Mouse (Mus musculus): ENCODE results near the gene Cdc42ep3. TPM values are rescaled to one million over a fixed set of nuclear protein-coding genes. Genes with fewer than 3 reads are reported as not detected.

Cdc42ep3 gene
- total RNA-seq, 2 experiments from 2014 or later = 6.7 to 8.6 TPM

DNA sequence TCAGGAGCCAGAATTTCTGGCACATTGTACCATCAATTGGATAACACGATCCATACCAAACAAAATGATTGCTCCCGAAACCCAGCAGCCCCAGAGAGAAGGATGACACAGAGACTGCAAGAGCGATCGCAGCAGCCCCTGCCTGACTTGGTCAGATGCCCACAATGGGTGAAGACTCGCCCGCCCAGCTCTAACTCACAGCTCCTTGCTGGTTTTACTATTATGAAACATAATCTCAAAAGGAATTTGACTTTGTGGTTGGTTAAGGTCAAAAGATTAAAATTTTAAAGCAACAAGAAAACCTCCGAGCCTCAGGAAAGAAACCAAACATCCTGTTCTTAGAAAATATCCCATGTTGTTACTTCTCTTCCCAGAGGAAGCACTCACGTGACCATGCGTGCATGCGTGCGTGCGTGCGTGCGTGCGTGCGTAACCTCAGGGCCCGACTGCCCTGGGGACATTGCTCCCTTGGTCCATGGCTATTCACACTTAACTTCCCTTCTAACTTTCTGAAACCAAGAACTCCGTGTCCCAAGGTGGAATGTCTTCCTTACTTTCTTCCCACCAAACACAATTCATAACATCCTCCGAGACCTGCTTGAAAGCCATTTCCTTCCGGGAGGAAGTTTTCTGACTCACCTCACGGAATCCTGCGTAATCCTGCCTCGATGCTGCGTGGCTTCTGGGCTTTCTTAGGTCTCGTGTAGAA is 9.7 kb downstream of the Cdc42ep3 start:
- no peak for DNase-seq

DNA sequence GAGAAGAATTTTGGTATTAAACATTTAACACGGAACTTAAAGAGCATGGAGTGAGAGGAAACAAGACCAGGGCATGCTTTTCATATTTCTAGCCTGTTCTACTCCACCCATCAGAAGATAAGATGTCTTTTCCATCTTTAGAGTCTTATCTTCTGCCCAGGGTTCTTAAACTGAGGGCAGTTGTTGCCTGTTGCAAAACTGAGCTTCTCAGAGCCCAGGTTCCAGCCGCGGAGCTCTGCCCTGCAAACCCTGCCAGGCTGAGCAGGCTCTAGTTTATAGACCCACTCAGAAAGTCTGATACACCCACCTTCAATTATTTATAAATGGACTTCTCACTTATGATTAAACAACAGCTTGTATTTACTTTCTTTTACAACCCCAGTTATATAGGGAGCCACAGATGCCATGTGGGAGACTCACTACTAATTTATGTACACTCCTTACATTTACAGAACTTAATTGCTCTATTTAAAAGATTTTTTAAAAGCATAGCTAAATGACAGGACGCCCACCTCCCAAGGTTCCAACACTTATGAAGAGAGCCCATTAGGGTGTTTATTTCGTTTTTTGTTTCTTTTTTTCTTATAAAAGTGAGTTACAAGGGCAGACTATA is 11.5 kb downstream of the Cdc42ep3 start:
- no peak for DNase-seq

DNA sequence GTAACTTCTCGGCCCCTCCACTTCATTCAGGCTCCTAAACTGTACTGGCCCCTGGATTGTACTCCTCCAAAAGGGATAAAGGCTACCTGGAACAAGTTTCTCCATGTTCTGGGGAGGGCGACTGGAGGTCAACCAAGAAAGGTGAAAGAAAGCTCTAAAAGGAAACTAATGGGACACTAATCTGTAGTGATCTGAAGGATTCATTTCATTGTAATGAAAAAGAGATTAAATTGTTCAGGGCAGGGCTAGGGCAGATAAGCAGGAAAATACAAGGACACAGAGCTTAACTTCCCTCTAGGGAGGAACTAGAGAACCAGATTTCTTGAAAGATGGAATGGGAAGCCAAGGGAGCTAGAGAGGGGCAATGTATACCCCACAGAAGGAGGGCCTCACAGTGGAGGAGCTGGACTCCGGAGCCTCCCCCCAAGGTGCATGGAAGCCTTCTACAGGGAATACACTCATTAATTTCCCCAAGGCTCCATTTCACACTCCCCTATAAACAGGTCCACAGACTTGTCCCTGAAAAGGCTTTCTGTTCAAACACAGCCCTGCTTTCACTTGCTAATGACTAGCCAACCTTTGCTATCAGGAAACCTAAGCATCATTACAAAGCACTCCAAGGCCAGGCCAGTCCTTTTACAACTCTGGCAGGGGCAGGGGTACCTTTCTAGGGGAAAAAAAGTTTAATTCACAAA is 12.1 kb downstream of the Cdc42ep3 start:
- no peak for DNase-seq

DNA sequence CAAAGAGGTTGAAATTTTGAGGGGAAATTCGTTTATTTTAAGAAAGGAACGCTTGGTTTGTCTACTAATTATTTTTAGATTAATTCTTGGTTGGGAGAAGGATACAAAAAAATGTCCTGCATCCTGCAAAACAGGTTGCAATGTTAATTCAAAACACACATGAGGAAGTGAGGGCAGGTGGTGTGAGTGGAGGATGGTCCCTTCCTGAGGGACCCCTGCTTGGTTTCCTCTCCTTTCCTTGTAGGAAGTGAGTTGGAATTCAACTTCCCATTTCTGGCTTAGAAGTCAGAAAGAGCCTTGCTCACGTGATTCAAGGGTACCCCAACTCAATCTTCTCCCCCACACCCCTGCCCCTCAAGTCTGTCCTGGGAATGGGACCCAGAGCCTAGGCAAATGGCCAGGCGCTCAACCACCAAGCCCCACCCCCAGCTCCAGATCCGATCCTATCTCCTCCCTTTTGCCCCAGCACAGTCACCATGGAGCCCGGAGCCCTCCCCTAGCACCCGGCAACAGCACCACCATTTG is 12.9 kb downstream of the Cdc42ep3 start:
- DNase-seq = no peak

DNA sequence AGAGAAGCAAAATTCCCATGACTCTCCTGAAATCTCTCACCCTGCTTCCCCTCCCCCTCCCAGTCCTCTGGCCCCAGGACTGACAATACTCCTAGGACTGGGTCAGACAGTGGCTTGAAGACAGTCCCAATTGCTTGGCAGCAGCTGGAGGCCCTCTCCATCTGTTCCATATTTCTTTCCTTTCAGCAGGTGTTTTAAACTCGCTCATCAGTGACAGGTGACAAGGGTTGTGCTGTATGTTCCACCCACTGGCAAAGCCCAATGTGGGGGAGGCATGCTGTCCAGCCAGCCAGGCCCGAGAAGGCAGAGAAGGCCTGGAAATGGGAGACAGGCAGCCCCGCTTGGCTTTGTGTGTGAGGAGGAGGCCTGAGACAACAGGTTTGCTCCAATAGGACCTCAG is 17.4 kb downstream of the Cdc42ep3 start:
- no peak for DNase-seq

DNA sequence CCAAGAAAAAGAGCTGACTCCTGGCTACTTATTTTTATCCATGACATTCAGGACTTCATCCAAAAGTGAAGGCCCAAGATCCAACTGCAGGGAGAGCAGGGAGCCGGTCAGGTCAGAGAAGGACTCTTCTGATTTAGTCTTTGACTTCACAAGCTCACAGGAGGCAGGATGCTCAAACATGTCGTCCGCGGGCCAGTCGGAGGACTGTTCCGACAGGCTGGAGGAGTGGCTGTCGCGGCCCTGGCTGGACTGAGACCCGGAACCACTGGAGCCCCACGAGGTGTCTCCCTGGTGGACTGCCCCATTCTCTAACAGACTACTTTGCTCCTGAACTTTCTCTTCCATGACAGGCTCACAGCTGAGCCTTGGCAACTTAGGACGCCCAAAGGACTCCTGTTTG is 20.2 kb downstream of the Cdc42ep3 start:
- DNase-seq = no peak

DNA sequence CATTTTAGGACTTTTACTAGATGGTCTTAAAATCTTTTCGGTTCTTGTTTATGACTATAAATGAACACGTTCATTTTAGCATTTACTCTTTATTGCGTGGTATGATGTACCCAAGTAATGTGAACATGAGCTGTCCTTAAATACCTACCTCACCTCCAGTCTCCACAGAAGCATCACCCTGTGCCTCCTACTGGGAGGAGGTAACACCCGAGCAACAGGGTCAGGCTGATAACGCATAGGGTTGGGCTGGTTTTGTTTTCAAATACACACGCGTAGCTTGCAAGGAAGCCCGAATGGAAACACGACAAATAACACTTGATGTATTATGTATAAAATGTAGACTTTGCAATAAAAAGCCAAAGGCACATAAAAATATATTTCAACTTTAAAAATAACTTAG is 21.2 kb downstream of the Cdc42ep3 start:
- DNase-seq = no peak

DNA sequence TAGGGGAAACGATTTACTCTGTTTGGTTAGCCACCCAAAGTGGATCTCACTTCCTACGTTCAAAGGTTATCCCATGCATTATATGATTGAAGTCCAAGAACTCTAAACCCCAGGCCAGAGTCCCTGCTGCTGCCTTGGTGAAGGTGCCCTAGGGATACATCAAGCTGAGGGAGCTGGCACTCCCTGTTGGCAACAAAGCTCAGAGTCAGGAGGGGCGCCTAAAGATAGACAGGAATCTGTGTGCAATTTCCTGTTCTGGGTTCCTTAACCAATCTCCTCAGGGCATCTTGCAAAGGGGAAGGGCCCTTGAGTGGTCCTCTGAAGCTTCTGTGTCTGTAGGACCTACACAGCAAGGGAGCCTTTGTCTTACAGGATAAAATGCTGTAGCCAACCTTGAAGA is 22.0 kb downstream of the Cdc42ep3 start:
- DNase-seq = no peak

DNA sequence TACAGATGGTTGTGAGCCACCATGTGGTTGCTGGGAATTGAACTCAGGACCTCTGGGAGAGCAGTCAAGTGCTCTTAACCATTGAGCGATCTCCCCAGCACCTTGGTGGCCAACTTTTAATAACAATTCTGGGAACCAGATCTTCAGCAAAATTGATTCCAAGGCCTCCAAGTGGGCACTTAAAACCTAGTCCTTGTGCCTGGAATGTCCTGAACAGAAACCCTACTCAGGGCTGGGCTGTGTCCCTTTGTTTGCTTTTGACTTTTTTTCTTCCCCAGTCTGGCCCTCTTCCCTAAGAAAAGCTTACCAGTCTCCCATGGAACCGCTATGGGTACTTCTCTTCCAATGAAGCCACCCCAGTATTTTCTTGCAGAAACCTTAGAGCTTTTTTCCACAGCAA is 24.5 kb downstream of the Cdc42ep3 start:
- DNase-seq = no peak

DNA sequence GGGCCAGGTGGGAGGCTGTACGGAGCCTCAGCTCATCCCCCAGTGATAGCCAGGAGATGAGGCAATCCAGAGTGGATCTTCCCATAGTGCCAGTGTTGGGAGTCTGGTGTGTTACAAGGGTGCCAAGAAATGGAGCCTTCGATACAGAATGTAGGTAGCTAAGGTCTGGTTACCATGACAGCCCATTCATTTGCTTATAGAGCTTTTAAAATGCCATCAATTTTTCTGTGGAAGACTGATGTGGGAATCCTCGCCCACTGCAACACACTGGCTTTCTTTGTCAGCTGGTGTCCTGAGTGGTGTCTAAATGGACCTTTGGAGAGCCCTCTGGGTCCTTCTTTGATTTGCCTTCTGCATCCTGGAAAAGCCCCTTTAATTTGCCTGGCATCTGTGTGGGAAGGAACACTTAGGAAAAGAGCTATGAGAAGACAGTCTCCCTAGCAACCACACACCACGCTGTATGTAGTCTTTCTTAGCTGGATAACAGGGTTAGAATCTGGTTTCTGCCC is 28.0 kb downstream of the Cdc42ep3 start:
- DNase-seq = no peak

DNA sequence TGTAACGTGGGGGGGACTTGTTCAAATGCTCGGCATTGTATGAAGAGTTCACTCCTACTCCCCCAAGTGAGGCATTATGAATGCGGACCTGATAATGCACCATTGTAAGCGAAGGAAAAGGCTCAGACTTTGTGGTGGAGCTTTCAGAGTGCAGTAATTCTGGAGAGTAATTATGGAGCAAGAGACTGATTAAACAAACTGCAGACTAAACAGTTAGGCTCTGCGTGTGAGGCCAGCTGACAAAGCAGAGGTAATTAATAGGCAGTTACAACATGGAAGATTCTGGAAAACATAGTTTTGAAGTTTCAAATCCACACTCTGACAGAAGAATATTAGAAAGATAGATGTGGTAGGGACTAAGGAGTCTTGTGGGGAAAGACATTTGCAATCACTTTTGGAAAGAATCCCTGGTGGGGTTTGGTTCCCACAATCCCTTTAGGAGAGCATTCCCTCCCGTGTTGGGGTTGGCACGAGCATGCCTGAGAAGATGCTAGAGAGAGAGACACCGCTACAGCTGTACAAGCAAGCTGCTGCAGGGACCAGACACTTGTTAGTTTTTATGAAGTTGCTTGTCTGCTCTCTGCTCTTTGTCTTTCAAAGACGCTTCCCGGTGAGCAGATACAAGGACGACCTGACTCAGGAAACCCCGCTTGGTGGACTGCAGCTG is 37.7 kb downstream of the Cdc42ep3 start:
- no peak for DNase-seq

DNA sequence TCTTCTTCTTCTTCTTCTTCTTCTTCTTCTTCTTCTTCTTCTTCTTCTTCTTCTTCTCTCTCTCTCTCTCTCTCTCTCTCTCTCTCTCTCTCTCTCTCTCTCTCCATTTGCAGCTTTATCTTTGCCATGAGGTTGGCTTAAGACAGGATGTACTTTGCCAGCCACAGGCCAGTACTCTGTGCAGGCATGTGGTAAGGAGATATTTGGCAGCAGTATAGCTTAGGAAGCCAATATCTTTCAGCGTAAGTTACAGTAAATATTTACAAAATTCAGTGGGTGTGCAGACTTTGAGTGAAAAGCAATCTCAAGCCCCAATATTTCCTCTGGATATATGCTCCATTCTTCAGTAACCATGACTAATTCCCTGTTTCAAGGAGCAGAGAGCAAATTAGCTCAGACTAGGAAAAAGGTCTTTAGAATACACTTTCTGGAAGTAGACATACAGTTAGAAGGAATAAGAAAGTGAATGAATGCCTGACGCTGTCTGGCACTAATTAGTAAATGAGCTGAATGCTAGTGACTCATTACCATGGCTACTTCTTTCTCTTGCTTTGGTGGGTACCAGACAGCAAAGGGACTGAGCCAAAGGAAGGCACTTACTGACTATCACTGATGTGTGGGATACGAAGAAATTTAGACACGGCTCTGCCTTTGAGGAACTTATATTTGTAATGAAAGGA is 39.3 kb downstream of the Cdc42ep3 start:
- DNase-seq = no peak

DNA sequence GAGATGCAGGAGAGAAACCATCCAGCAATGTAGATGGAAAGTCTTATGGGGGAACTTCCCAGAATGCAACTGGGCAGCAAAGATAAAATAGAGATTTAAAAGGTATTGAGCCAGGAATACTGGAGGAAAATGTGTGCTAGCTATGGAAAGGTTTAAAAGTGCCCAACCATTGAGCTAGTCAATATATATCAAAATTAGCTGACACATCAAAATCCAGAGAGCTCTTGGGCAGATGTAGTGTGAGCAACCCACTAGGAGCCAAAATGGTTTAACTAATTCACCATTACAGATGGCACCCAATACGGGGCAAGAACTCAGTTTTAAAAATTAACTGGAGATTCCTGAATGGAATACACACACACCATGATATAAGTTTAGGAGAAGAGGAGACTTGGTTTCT is 44.4 kb downstream of the Cdc42ep3 start:
- no peak for DNase-seq

DNA sequence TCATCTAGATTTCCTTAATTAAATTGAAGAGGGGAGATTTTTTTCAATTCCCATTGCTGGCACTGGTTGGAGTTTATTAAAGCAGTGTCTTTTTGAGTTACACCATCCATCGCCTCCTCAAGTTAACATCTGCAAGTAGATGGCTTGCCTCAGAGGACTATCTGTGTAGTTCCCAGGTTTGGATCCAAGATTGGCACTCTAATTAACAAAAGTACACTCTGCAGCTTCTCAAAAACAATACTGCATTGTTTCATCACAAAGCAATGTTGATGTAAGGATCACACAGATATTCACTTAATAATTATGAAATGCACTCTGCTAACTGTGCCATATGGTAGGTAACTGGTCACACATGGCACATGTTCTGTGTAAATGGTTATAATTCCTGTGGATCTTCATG is 45.4 kb downstream of the Cdc42ep3 start:
- no peak for DNase-seq

DNA sequence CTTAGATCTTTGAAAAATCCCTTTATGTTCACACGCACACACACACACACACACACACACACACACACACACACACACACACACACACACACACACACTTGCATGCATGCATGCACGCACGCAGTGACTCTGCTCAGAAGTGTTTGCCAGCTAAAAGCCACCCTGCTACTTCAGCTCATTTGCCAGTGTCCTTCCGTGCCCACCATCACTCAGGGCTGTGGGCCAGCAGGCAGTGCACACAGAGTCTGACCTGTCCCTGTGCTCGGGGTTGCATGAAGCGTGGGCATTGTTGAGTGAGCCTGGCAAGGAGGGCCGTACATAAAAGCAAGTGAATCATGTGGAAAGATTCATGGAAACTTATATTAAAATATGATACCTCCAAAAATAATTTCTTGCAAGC is 49.2 kb downstream of the Cdc42ep3 start:
- DNase-seq = no peak

DNA sequence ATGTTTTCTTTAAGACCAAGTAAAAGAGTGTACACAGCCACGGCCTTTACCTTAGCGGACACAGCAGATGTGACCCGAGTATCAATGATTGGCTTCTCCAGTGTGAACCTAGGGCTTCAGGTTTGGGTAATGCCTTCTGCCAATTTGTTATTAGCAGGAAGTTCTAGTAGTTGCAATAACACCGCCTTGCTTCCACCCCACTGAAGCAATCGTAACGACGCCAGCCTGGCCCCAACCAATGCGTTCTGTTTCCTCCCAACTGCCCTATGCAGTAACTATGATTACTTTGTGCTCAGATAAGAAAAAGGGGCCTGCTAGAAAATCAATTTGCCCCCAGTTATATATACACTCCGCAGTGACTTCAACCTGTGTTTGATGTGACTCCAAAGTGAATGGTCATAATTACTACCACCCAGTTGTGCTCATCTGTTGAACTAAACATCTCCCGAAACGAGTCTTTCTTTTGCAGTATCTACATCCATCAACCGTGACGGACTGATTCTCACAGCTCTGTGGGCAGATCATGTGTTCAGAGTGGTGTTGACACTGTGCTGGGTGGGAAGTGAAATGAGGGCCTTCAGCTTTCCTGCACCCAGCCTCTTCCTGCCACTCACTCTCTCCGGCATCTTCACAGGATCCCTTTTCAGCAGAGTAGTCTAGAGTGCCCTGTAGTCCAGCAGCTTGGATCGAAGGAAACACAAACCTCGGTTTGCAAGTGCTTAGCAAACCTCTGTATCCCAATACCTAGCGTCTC is 51.0 kb downstream of the Cdc42ep3 start:
- no peak for DNase-seq

DNA sequence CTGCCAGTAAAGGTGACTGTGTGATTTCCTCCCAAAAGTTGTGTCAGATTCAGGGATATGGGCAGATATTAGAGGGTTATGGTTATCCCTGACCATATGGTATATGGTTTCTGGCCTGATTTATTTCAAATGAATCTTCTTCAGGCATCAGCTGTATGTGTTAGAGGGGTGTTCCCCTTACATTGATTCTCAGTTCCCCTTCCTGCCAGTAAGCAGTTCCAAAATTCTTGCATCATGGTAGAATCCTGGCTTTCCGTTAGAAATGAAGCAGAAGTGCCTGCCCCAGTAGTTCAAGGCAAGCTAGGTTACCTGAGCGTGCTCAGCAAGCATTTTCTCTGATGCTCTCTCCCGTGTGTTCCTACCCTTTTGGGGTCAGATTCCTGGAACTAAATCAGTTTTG is 51.7 kb downstream of the Cdc42ep3 start:
- DNase-seq = no peak

DNA sequence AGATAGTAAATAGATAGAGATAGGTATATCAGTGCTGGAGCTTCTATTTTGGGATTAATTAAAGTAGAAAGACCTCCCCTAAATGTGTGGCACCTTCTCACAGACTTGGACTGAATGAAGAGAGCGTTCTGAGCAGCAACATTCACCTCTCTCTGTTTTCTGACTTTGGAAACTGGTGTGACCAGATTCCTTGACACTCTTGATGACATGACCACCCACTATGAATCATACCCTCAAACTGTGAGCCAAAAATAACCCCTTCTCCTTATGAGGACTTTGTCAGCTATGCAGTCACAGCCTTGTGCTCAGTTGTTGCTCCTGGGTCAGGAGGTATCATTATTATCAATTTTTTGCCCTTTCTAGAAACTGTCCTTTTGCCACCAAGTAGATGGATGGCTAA is 55.0 kb downstream of the Cdc42ep3 start:
- DNase-seq = no peak

DNA sequence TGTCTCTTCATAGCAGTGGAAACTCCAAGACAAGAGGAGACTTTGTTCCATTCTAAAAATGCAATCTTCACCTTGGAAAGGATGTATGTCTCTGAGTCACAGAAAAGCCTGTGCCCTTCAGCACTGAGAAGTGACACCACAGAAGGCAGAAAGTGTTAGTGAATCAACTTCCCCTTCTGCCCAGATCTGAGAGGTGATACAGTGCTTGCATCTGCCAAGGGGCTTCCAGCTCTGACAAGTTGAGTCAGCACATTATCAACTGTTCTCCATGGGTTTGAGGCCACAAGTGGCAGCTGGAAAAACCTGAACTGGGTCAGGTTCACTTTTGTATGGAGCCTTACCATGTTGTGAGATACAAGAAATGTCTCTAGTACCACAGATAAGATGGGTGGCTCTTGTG is 55.9 kb downstream of the Cdc42ep3 start:
- no peak for DNase-seq

DNA sequence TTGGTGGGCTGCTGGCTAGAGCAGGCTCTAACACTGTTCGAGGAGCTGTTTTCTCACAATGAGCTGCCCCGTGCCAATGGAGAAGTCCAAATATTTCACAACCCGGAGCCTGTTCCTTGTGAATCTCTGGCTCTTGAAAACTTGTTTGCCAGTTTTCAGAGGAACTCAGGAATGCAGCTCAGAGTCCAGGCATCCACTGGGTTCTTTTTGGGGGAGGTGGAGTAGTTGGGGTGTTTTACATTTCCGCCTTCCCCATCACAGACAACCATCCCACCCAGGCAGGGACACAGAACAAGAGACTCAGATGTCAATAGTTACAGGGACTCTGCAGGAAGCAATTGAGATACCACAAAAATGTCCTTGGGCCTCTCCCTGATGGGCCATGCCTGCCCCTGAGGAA is 59.0 kb downstream of the Cdc42ep3 start:
- no peak for DNase-seq

DNA sequence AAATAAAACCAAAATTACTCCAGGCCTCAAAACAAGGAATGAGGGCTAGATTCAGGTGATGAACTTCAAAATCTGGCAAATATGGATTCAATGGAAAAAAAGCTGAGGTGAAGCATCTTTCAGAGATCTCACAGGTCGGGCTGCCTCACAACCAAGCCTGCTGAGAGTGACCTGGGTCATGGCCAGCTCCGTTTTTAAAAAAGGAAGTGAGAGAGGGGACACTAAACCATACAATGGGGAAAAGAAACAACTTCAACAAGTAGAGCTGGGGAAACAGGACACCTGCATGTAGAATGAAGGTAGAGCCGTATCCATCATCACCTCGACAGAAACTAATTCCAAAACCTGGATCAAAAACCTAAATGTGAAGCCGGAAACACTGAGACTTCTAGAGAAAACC is 63.2 kb downstream of the Cdc42ep3 start:
- no peak for DNase-seq

Measured in adrenal gland, postnatal 36 days (tissue).